Mouse (Mus musculus) skeletal muscle tissue, adult 2 months (tissue): ENCODE results near the gene Enox1.

Source experiments
- DNase-seq: peaks from one replicate; pipeline ENCODE4 v3.0.0-alpha.2; 2012; ENCODE audit warnings: low read depth, low spot score

Gene Enox1

DNA sequence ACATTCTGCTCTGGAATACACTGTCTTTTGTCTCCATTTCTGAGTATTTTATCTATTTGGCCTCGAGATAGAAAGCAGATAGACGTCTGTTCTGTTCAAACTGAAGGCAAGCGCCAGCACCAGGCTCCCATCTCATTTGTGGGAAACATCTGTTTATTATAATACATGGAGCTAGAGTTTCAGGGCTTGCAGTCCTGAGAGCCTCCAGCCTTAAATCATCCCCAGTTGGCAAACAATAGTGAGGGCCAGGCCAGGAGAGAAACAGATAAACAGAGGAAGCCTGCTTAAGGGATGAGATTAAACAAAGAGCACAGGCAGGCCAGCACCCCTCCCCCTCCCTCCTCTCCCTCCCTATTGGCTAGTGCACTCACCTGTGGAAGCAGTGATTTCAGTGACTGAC, 417.9 kb downstream of the Enox1 start:
- peak; percentile 25 for DNase-seq

GRCm38 (mm10) chr14:77576411-77576810, 419.8 kb downstream of the Enox1 start:
- DNase-seq: no peak

- DNase-seq: no peak
These were observed 421.1 kb downstream of the Enox1 start for GRCm38 (mm10) chr14:77577481-77578251.

DNA sequence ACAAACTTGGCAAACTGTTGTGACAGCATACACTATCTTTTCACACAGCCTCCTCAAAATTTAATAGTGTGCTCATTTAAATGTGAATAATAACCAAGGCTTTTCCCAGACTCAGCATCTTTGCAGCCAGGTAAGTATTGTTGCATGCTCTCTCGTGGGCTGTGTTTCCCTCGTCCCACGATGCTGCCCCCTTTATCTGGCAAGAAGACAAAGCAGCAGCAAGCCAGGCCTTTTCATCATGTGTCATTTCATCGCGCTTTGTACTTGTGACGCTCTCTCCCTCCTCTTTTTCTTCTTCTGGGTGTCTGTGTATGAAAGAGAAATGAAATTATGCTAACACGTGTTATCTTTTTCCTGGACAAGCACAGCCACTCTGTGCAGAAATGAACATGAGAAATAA, 421.8 kb downstream of the Enox1 start:
- no peak for DNase-seq

- DNase-seq: no peak
These were observed 423.8 kb downstream of the Enox1 start for GRCm38 (mm10) chr14:77580106-77580936.

DNA sequence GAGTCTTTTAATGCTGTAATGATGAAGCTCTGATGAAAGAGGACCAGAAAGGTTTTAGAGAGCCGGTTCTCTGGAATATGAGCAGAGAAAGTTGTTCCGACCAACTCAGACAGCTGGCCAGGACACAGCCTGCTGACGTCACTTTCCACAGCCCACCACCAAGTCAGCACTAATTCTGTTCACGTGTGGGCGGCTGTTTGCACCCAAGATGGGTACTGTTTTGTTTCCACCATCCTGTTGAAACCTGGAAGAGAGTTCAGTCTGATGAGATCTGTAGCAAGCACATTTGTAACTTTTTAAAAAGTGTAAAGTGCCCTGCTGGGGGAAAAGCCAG, 424.3 kb downstream of the Enox1 start:
- DNase-seq: no peak

DNA sequence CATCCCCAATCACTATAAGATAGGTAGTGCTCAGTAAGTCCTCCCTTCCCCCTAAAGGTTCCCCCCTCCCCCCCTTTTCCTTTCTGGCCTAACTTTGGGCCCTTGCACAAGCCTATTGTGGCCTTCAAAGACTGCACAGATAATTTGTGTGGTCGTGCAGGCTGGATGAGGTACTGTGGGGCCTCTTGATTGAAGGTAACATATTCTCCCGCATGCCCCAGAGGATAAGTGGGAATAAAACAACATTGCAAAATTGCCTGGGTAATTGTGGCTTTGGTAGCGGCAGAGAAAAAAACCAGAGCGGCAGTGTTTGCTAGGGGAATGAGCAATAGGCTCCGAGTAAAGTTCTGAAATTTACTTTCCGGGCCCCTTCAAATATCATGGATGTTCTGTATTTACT, 425.1 kb downstream of the Enox1 start:
- DNase-seq: no peak

DNA sequence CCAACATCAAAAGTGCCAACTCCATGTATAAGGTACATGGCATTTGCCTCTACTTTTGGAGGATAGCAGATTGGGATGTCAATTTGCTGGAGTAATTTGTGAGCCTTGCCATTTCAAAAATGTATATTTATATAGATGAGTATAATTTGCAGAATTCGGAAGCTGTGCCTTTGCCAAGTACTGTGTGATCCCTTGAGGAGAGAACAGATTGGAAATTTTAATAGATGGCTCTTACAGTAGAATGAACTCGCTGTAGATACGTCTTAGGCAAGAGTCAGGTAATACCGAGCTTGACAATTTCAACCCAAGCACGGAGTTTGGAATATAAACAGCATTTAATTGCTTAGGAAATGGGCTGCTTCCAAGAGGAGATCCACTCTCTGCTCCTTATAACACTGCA, 427.9 kb downstream of the Enox1 start:
- no peak for DNase-seq

- no peak for DNase-seq
These were observed 428.7 kb downstream of the Enox1 start for GRCm38 (mm10) chr14:77585031-77585800.

- DNase-seq: no peak
These were observed 429.5 kb downstream of the Enox1 start for GRCm38 (mm10) chr14:77586033-77586432.

DNA sequence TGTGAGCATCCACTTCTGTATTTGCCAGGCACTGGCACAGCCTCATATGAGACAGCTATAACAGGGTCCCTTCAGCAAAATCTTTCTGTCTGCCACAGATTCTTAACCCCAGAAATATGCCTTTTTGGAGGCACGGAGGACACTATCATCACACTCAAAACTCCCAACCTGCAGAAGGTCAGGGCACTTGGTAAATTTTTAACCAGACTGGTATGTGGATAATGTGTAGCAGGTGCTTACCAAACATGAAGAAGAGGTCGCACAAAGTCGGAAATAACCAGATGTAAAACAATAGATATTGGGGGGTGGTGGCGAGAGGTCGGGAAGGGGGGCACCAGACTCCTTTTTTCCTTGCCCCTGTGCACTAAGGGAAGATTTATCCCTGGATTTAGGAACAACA, 430.6 kb downstream of the Enox1 start:
- DNase-seq: no peak

DNA sequence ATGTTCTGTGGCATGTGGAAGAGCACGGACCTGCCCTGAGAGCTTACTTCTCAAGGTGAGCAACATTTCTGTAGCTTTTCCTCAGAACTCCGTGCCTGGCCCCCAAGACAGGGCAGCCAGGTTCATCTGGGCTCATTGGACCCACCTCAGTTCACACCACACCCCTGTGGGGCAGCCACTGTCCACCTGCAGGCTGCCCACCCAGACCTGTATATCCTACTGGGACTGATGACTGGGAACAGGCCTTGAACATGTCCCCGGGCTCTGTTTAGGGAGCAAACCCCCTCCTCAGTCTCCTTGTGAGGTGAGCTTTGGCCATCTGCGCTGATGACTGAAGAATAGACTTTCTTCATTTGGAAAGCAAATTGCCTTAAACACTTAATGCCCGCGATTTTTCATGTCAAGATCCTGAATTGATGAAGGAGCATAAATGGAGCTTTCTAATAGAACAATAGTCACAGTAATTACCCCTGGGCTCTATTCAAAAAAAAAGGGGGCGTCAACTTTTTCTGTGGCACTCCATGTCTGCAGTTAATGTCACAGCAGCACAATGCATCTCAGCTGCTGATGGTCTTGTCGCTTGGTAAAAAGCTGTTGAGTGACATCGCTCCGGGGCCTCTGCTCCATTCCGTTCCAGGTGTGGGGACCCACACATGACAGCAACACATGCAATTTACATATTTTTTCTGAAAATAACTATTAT, 436.7 kb downstream of the Enox1 start:
- DNase-seq: no peak

- DNase-seq: no peak
These were observed 439.9 kb downstream of the Enox1 start for GRCm38 (mm10) chr14:77596216-77597175.

DNA sequence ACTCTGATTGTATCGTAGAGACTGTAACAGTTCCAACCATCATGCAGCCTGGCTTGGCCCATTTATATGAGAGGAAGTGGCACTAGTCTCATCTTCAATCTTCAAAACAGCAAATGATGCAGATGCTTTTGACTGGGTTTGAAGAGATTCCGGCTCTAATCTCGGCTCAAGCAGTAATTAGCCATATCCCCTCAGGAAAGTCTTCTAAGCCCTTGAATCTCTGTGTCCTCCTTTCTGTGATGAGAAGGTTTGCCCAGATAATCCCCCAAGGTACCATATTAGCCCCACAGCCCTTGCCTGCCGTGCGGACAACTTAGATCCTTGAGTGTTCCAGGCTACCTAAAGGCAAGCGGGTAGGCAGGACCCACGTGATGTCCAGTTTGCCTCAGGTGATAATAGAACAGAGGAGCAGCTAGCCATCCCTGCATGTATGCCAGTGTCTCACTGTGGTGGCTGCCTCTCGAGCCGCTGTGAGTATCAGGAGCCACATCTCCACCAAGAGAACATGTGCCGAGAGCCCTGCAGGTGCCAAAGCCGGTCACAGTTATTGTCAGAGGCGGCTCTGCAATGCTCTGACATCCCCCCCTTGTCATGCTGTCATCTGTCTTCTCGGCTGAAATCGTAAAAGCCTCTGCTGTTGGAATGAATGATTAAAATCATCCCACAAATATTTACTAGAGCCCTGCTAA, 442.6 kb downstream of the Enox1 start:
- no peak for DNase-seq

DNA sequence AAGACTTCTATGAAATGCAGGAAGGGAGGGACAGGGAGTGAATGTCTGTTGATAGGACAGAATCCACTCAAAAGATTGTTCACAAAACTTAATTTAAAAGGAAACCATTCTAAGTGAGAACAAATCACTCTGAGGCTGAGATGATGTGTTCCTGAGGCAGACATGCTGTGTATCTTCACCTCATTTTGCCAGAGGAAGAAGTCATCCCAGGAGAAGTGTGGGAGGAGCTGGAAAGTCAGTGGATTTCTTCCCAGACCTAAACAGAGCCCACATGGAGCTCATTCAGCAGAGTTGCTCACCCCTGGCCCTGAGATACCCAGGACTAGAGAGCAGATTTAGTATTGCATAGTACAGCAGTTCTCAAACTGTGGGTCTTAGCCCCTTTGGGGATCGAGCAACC, 444.2 kb downstream of the Enox1 start:
- no peak for DNase-seq

GRCm38 (mm10) chr14:77601446-77601845, 444.9 kb downstream of the Enox1 start:
- DNase-seq: no peak

DNA sequence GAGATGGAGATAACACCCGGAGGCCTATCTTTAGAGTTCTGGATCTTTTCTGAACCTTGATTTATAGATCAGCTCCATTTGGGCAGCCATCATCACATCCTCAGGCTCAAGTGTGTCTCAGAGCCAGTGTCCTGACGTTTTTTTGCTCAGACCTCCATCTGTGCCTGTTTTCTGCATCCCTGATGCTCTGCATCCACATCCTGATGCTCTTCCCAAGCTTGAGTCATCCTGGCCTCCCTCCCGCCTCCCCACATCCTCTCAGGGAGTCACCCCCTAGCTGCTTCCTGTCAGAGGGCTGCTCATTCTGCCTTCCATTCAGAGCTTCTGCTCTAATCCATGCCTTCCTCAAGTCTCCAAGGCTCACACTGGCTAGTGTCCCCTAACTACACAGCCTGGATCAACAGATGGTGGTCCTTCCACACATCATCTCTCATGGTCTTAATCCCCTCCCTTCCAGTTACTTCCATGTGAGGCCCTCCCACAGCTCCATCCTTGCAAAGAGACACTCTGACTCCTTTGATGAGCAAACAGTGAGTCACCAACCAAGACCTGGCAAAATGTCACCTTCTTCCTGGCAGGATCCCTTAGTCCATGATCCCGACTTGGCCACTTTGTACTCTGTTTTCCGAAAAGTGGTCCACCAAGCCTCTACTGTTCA, 451.7 kb downstream of the Enox1 start:
- DNase-seq: no peak

DNA sequence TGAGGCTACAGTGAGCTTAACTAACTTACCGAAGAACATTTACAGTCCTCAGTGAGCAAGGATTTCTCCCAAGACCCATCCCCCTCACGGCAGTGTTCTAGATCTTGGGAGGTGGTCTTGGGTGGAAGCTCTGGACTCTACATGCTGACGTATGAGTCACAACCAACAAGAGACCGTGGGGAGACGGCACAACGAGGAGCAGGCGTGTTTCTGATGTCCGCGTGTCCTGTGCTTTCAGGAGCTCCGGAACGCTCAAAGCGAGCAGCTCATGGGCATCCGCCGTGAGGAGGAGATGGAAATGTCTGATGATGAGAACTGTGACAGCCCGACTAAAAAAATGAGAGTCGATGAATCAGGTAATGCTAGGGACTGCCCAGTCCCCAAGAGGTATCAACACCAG, 458.6 kb downstream of the Enox1 start:
- DNase-seq: no peak

- no peak for DNase-seq
These were observed 460.7 kb downstream of the Enox1 start for GRCm38 (mm10) chr14:77617250-77617649.
